Mouse (Mus musculus) embryonic facial prominence, embryonic 12.5 days (tissue): ENCODE data around the gene Colgalt2. TPM values are rescaled to one million over a fixed set of nuclear protein-coding genes. Genes with fewer than 3 reads are reported as not detected.

Experiments used
- ATAC-seq: fragments of 200-750 bp; cut with Nextera tagmentation; 2 replicates; pipeline ENCODE4 v1.8.0; 2017; ENCODE audit not compliant: insufficient number of reproducible peaks, insufficient read depth, low FRiP score, low TSS enrichment
- H3K27ac ChIP-seq: fragments of 300-500 bp; sonication (generic); 2 replicates; pipeline ENCODE4 v1.5.1; 2016; ENCODE audit warnings: mild to moderate bottlenecking
- H3K27me3 ChIP-seq: fragments of 300-500 bp; sonication (generic); 2 replicates; pipeline ENCODE4 v1.6.1; 2016; ENCODE audit warnings: mild to moderate bottlenecking, moderate library complexity
- H3K36me3 ChIP-seq: fragments of 300-500 bp; sonication (generic); 2 replicates; pipeline ENCODE4 v1.6.1; 2016; ENCODE audit warnings: mild to moderate bottlenecking
- H3K4me1 ChIP-seq: fragments of 300-500 bp; sonication (generic); 2 replicates; pipeline ENCODE4 v1.6.1; 2016
- H3K4me2 ChIP-seq: fragments of 300-500 bp; sonication (generic); replicated peaks from 2 replicates; pipeline ENCODE4 v1.6.1; 2016; ENCODE audit warnings: mild to moderate bottlenecking, moderate library complexity
- H3K4me3 ChIP-seq: fragments of 300-500 bp; sonication (generic); 2 replicates; pipeline ENCODE4 v1.5.1; 2016; ENCODE audit warnings: mild to moderate bottlenecking
- H3K9ac ChIP-seq: fragments of 300-500 bp; sonication (generic); 2 replicates; pipeline ENCODE4 v1.6.1; 2016; ENCODE audit warnings: mild to moderate bottlenecking, moderate library complexity
- H3K9me3 ChIP-seq: fragments of 300-500 bp; sonication (generic); 2 replicates; pipeline ENCODE4 v1.6.1; 2016; ENCODE audit warnings: mild to moderate bottlenecking, moderate library complexity
- WGBS: fragments of 180-500 bp; shearing (Covaris S2); methylation state at CpG from one replicate; pipeline ENCODE4 v1.1.7; 2016; 5-methylcytosine and 5-hydroxymethylcytosine counted together
- polyA plus RNA-seq: library from polyadenylated mRNA; unstranded; fragments of >200 nt; fragmentation: Nextera tagmentation; extraction: Ambion mirVana; gene quantifications from 2 replicates; pipeline ENCODE4 v1.2.1, GENCODE M21; 2016

The Colgalt2 gene
- polyA plus RNA-seq, 1 experiment from 2014 or later, result 3.2 TPM

- Histone ChIP-seq H3K36me3 (no peaks in the 10 kb centered on the region), H3K27me3 (no peaks in the 10 kb centered on the region), H3K4me3 (no peak overlapping the region), H3K9ac (no peak overlapping the region), H3K4me1 (peaks cover 8% of the 10 kb centered on the region), H3K4me2 (no peak overlapping the region), H3K9me3 (no peaks in the 10 kb centered on the region), H3K27ac (no peak overlapping the region)
- WGBS, result 41% methylated on average over 5 of the region's 5 CpGs
- ATAC-seq, result no peak
These were observed 58.0 kb downstream of the Colgalt2 start for GRCm38 (mm10) chr1:152457596-152457995.

GRCm38 (mm10) chr1:152458996-152459395 is 59.4 kb downstream of the Colgalt2 start:
- Histone ChIP-seq H3K27me3 (no peaks in the 10 kb centered on the region), H3K4me2 (no peak overlapping the region), H3K27ac (no peak overlapping the region), H3K36me3 (no peaks in the 10 kb centered on the region), H3K9ac (no peak overlapping the region), H3K4me3 (no peak overlapping the region), H3K9me3 (no peaks in the 10 kb centered on the region), H3K4me1 (peaks cover 8% of the 10 kb centered on the region)
- no peak for ATAC-seq
- 44% methylated on average over 7 of the region's 7 CpGs for WGBS

GRCm38 (mm10) chr1:152460931-152461330 is 61.3 kb downstream of the Colgalt2 start:
- no peak overlapping the region for H3K9ac ChIP-seq
- no peak overlapping the region for H3K27ac ChIP-seq
- ATAC-seq, result no peak
- H3K9me3 ChIP-seq, result no peaks in the 10 kb centered on the region
- H3K4me1 ChIP-seq, result peaks cover 3% of the 10 kb centered on the region; the same call in 1 of the 2 replicates
- no peaks in the 10 kb centered on the region for H3K27me3 ChIP-seq
- H3K36me3 ChIP-seq, result no peaks in the 10 kb centered on the region
- 82% methylated on average over 3 of the region's 3 CpGs for WGBS
- H3K4me2 ChIP-seq, result no peak overlapping the region
- no peak overlapping the region for H3K4me3 ChIP-seq

GRCm38 (mm10) chr1:152461814-152462213 is 62.2 kb downstream of the Colgalt2 start:
- no peaks in the 10 kb centered on the region for H3K27me3 ChIP-seq
- no peak overlapping the region for H3K4me3 ChIP-seq
- 49% methylated on average over 3 of the region's 3 CpGs for WGBS
- 0 out of 2 replicates have a peak overlapping the region, but pooled peaks have one; percentile 17 for H3K27ac ChIP-seq
- no peak overlapping the region for H3K9ac ChIP-seq
- H3K9me3 ChIP-seq, result no peaks in the 10 kb centered on the region
- H3K4me2 ChIP-seq, result no peak overlapping the region
- H3K4me1 ChIP-seq, result peaks cover 5% of the 10 kb centered on the region
- no peaks in the 10 kb centered on the region for H3K36me3 ChIP-seq
- no peak for ATAC-seq

- Histone ChIP-seq H3K4me2 (no peak overlapping the region), H3K9ac (no peak overlapping the region), H3K36me3 (no peaks in the 10 kb centered on the region), H3K27me3 (no peaks in the 10 kb centered on the region), H3K4me3 (no peak overlapping the region), H3K27ac (0 out of 2 replicates have a peak overlapping the region, but pooled peaks have one; percentile 32), H3K4me1 (peaks cover 5% of the 10 kb centered on the region), H3K9me3 (no peaks in the 10 kb centered on the region)
- 84% methylated on average over 7 of the region's 7 CpGs for WGBS
- no peak for ATAC-seq
These were observed 62.7 kb downstream of the Colgalt2 start for GRCm38 (mm10) chr1:152462348-152462747.

- Histone ChIP-seq H3K27me3 (no peaks in the 10 kb centered on the region), H3K9ac (no peak overlapping the region), H3K4me1 (peaks cover 2% of the 10 kb centered on the region; the same call in 1 of the 2 replicates), H3K4me2 (no peak overlapping the region), H3K27ac (no peak overlapping the region), H3K9me3 (no peaks in the 10 kb centered on the region), H3K4me3 (no peak overlapping the region), H3K36me3 (no peaks in the 10 kb centered on the region)
- no peak for ATAC-seq
- WGBS, result 29% methylated on average over 3 of the region's 3 CpGs
These were observed 66.7 kb downstream of the Colgalt2 start for GRCm38 (mm10) chr1:152466280-152466679.

- no peaks in the 10 kb centered on the region for H3K9me3 ChIP-seq
- H3K9ac ChIP-seq, result no peak overlapping the region
- WGBS, result 87% methylated on average over 9 of the region's 9 CpGs
- ATAC-seq, result no peak
- no peak overlapping the region for H3K4me2 ChIP-seq
- H3K4me3 ChIP-seq, result no peak overlapping the region
- peaks cover 5% of the 10 kb centered on the region; the same call in 1 of the 2 replicates for H3K4me1 ChIP-seq
- H3K36me3 ChIP-seq, result no peaks in the 10 kb centered on the region
- H3K27ac ChIP-seq, result no peak overlapping the region
- no peaks in the 10 kb centered on the region for H3K27me3 ChIP-seq
These were observed 68.8 kb downstream of the Colgalt2 start for GRCm38 (mm10) chr1:152468443-152468842.

- Histone ChIP-seq H3K9ac (no peak overlapping the region), H3K4me3 (no peak overlapping the region), H3K4me2 (no peak overlapping the region), H3K36me3 (no peaks in the 10 kb centered on the region), H3K9me3 (no peaks in the 10 kb centered on the region), H3K27me3 (no peaks in the 10 kb centered on the region), H3K27ac (no peak overlapping the region), H3K4me1 (0 out of 2 replicates have a peak, but pooled peaks cover 2% of the 10 kb centered on the region)
- ATAC-seq, result no peak
- 81% methylated on average over 4 of the region's 4 CpGs for WGBS
These were observed 76.5 kb downstream of the Colgalt2 start for GRCm38 (mm10) chr1:152476126-152476525.

- Histone ChIP-seq H3K4me3 (no peak overlapping the region), H3K9ac (no peak overlapping the region), H3K27ac (no peak overlapping the region), H3K9me3 (no peaks in the 10 kb centered on the region), H3K36me3 (no peaks in the 10 kb centered on the region), H3K4me2 (no peak overlapping the region), H3K4me1 (no peaks in the 10 kb centered on the region), H3K27me3 (no peaks in the 10 kb centered on the region)
- no peak for ATAC-seq
- 83% methylated on average over 1 of the region's 1 CpGs for WGBS
These were observed 91.2 kb downstream of the Colgalt2 start for GRCm38 (mm10) chr1:152490842-152491241.

- Histone ChIP-seq H3K9me3 (no peaks in the 10 kb centered on the region), H3K36me3 (no peaks in the 10 kb centered on the region), H3K4me3 (no peak overlapping the region), H3K4me2 (no peak overlapping the region), H3K27ac (no peak overlapping the region), H3K9ac (no peak overlapping the region), H3K27me3 (no peaks in the 10 kb centered on the region), H3K4me1 (peaks cover 3% of the 10 kb centered on the region; the same call in 1 of the 2 replicates)
- WGBS, result 93% methylated on average over 1 of the region's 1 CpGs
- ATAC-seq, result no peak
These were observed 92.6 kb downstream of the Colgalt2 start for GRCm38 (mm10) chr1:152492258-152492657.

GRCm38 (mm10) chr1:152496831-152497230 is 97.2 kb downstream of the Colgalt2 start:
- Histone ChIP-seq H3K4me1 (peaks cover 6% of the 10 kb centered on the region; the same call in 1 of the 2 replicates), H3K27me3 (no peaks in the 10 kb centered on the region), H3K27ac (no peak overlapping the region), H3K4me3 (no peak overlapping the region), H3K9me3 (no peaks in the 10 kb centered on the region), H3K9ac (no peak overlapping the region), H3K36me3 (no peaks in the 10 kb centered on the region), H3K4me2 (no peak overlapping the region)
- ATAC-seq, result no peak
- WGBS, result 71% methylated on average over 2 of the region's 2 CpGs

- H3K27me3 ChIP-seq, result no peaks in the 10 kb centered on the region
- H3K4me2 ChIP-seq, result peak overlapping the region; percentile 17; the same call in 1 of the 2 replicates
- 30% methylated on average over 11 of the region's 11 CpGs for WGBS
- H3K27ac ChIP-seq, result peak overlapping the region; percentile 41; the same call in 1 of the 2 replicates
- no peak for ATAC-seq
- peaks cover 6% of the 10 kb centered on the region; the same call in 1 of the 2 replicates for H3K4me1 ChIP-seq
- no peaks in the 10 kb centered on the region for H3K9me3 ChIP-seq
- no peaks in the 10 kb centered on the region for H3K36me3 ChIP-seq
- H3K9ac ChIP-seq, result peak overlapping the region; percentile 19; the same call in 1 of the 2 replicates
- H3K4me3 ChIP-seq, result no peak overlapping the region
These were observed 98.0 kb downstream of the Colgalt2 start for GRCm38 (mm10) chr1:152497581-152497980.
